Mouse (Mus musculus) left cerebral cortex, postnatal 4 days (tissue): ENCODE results near the gene Ttll7. TPM values are rescaled to one million over a fixed set of nuclear protein-coding genes. Genes with fewer than 3 reads are reported as not detected.

Experiments
- DNase-seq: peaks from one replicate; pipeline ENCODE4 v3.0.0-alpha.2; 2022
- intact Hi-C: fragments of 180-260 bp; cut with DNase I; formaldehyde crosslinking; loops from one replicate; pipeline ENCODE4 v1.15.1; 2025
- total RNA-seq, 2 experiments: library from RNA; stranded (reverse); gene quantifications; 2 replicates each; pipeline ENCODE4 v1.2.3; 2021

The Ttll7 gene
- total RNA-seq, 2 experiments from 2014 or later = 48.8 to 49.4 TPM

GRCm38 (mm10) chr3:146905606-146906005, 53.4 kb downstream of the Ttll7 start:
- no peak for DNase-seq
- intact Hi-C loops = loop anchor here (5.0 kb wide), 1 partner anchor 93 kb away; the partner anchor contains the start of gene Prkacb

GRCm38 (mm10) chr3:146908922-146909321, 56.8 kb downstream of the Ttll7 start:
- intact Hi-C loops = loop anchor here (5.0 kb wide), 1 partner anchor 97 kb away; the partner anchor contains the start of gene Prkacb
- no peak for DNase-seq

- no peak for DNase-seq
- intact Hi-C loops = loop anchor here (5.0 to 10.0 kb wide), 2 partner anchors 121 to 568 kb away; no protein-coding TSS in a partner anchor
Measured at GRCm38 (mm10) chr3:146913107-146913506, 60.9 kb downstream of the Ttll7 start.

- peak; percentile 84 for DNase-seq
- intact Hi-C loops = loop anchor here (5.0 to 10.0 kb wide), 2 partner anchors 122 to 570 kb away; no protein-coding TSS in a partner anchor
Measured at GRCm38 (mm10) chr3:146914798-146915197, 62.6 kb downstream of the Ttll7 start.

- intact Hi-C loops = loop anchor here (10.0 kb wide), 1 partner anchor 573 kb away; no protein-coding TSS in a partner anchor
- no peak for DNase-seq
Measured at GRCm38 (mm10) chr3:146917891-146918290, 65.7 kb downstream of the Ttll7 start.

- intact Hi-C loops = loop anchor here (10.0 kb wide), 1 partner anchor 574 kb away; no protein-coding TSS in a partner anchor
- peak; percentile 81 for DNase-seq
Measured at GRCm38 (mm10) chr3:146918323-146918722, 66.2 kb downstream of the Ttll7 start.

GRCm38 (mm10) chr3:146927311-146928015, 75.3 kb downstream of the Ttll7 start:
- no peak for DNase-seq
- intact Hi-C loops = no loop called here

- DNase-seq = no peak
- intact Hi-C loops = no loop called here
Measured at GRCm38 (mm10) chr3:146928141-146928540, 76.0 kb downstream of the Ttll7 start.

- DNase-seq = no peak
- intact Hi-C loops = no loop called here
Measured at GRCm38 (mm10) chr3:146929011-146929410, 76.8 kb downstream of the Ttll7 start.

GRCm38 (mm10) chr3:146931190-146931589, 79.0 kb downstream of the Ttll7 start:
- DNase-seq = no peak
- intact Hi-C loops = no loop called here

- intact Hi-C loops = no loop called here
- no peak for DNase-seq
Measured at GRCm38 (mm10) chr3:146932506-146932905, 80.3 kb downstream of the Ttll7 start.

- intact Hi-C loops = no loop called here
- no peak for DNase-seq
Measured at GRCm38 (mm10) chr3:146936888-146937287, 84.7 kb downstream of the Ttll7 start.

- DNase-seq = peak; percentile 48
- intact Hi-C loops = loop anchor here (10.0 kb wide), 3 partner anchors 145 to 745 kb away; no protein-coding TSS in a partner anchor
Measured at GRCm38 (mm10) chr3:146939391-146940250, 87.5 kb downstream of the Ttll7 start.

- DNase-seq = no peak
- intact Hi-C loops = loop anchor here (10.0 kb wide), 3 partner anchors 148 to 748 kb away; no protein-coding TSS in a partner anchor
Measured at GRCm38 (mm10) chr3:146943101-146943500, 90.9 kb downstream of the Ttll7 start.

GRCm38 (mm10) chr3:146945342-146945741, 93.2 kb downstream of the Ttll7 start:
- no peak for DNase-seq
- intact Hi-C loops = loop anchor here (10.0 kb wide), 3 partner anchors 151 to 751 kb away; no protein-coding TSS in a partner anchor

- DNase-seq = peak; percentile 65
- intact Hi-C loops = loop anchor here (10.0 kb wide), 3 partner anchors 151 to 751 kb away; no protein-coding TSS in a partner anchor
Measured at GRCm38 (mm10) chr3:146945887-146946286, 93.7 kb downstream of the Ttll7 start.

GRCm38 (mm10) chr3:146946641-146947040, 94.5 kb downstream of the Ttll7 start:
- no peak for DNase-seq
- intact Hi-C loops = loop anchor here (10.0 kb wide), 3 partner anchors 152 to 752 kb away; no protein-coding TSS in a partner anchor

GRCm38 (mm10) chr3:146956792-146957191, 104.6 kb downstream of the Ttll7 start:
- intact Hi-C loops = no loop called here
- DNase-seq = no peak

GRCm38 (mm10) chr3:146962838-146963237, 110.7 kb downstream of the Ttll7 start:
- DNase-seq = no peak
- intact Hi-C loops = no loop called here

GRCm38 (mm10) chr3:146964384-146964783, 112.2 kb downstream of the Ttll7 start:
- no peak for DNase-seq
- intact Hi-C loops = no loop called here

GRCm38 (mm10) chr3:146967242-146967641, 115.1 kb downstream of the Ttll7 start:
- intact Hi-C loops = no loop called here
- DNase-seq = no peak
